Mouse (Mus musculus) stomach, postnatal 0 days (tissue): ENCODE data around the gene Tpm1. TPM values are rescaled to one million over a fixed set of nuclear protein-coding genes. Genes with fewer than 3 reads are reported as not detected.

Experiments used
- ATAC-seq: fragments of 200-750 bp; cut with Nextera tagmentation; 2 replicates; pipeline ENCODE4 v1.8.0; 2017; ENCODE audit not compliant: low FRiP score, low TSS enrichment
- DNase-seq: peaks from one replicate; pipeline ENCODE4 v3.0.0-alpha.2; 2016; ENCODE audit warnings: low spot score
- H3K27ac ChIP-seq: fragments of 300-500 bp; sonication (generic); replicated peaks from 2 replicates; pipeline ENCODE4 v1.5.1; 2014; ENCODE audit warnings: mild to moderate bottlenecking, control low read depth
- H3K27me3 ChIP-seq: fragments of 300-500 bp; sonication (generic); 2 replicates; pipeline ENCODE4 v1.6.1; 2014; ENCODE audit warnings: low read length; ENCODE audit not compliant: control insufficient read depth, insufficient read depth
- H3K36me3 ChIP-seq: fragments of 300-500 bp; sonication (generic); 2 replicates; pipeline ENCODE4 v1.6.1; 2014; ENCODE audit warnings: low read length, mixed read lengths; ENCODE audit not compliant: control insufficient read depth, insufficient read depth
- H3K4me1 ChIP-seq: fragments of 300-500 bp; sonication (generic); replicated peaks from 2 replicates; pipeline ENCODE4 v1.6.1; 2014; ENCODE audit warnings: antibody characterized with exemption; ENCODE audit not compliant: control insufficient read depth, insufficient read depth
- H3K4me2 ChIP-seq: fragments of 300-500 bp; sonication (generic); replicated peaks from 2 replicates; pipeline ENCODE4 v1.6.1; 2014; ENCODE audit warnings: low read depth, mild to moderate bottlenecking, control low read depth, moderate library complexity
- H3K4me3 ChIP-seq: fragments of 300-500 bp; sonication (generic); 2 replicates; pipeline ENCODE4 v1.5.1; 2014; ENCODE audit warnings: low read depth, low read length, control low read depth
- H3K9ac ChIP-seq: fragments of 300-500 bp; sonication (generic); 2 replicates; pipeline ENCODE4 v1.6.1; 2014; ENCODE audit warnings: mild to moderate bottlenecking, low read length, control low read depth, mixed read lengths
- H3K9me3 ChIP-seq: fragments of 300-500 bp; sonication (generic); 2 replicates; pipeline ENCODE4 v1.6.1; 2016; ENCODE audit warnings: low read length; ENCODE audit not compliant: control insufficient read depth
- CTCF ChIP-seq: IDR thresholded peaks from 2 replicates; pipeline ENCODE4 v1.5.1; 2016; ENCODE audit warnings: antibody characterized with exemption, low read depth, mild to moderate bottlenecking, moderate library complexity
- EP300 ChIP-seq: optimal IDR thresholded peaks from 2 replicates; pipeline ENCODE3; 2016; ENCODE audit warnings: antibody characterized with exemption
- WGBS: fragments of 180-500 bp; shearing (Covaris S2); extraction: QIAGEN DNeasy Blood & Tissue Kit; methylation state at CpG from one replicate; pipeline ENCODE4 v1.1.7; 2014; 5-methylcytosine and 5-hydroxymethylcytosine counted together
- polyA plus RNA-seq: library from polyadenylated mRNA; unstranded; fragments of >200 nt; fragmentation: Nextera tagmentation; extraction: Ambion mirVana; gene quantifications from 2 replicates; pipeline ENCODE4 v1.2.1, GENCODE M21; 2015

Gene Tpm1
- 1,738 and 2,538 TPM in 2 replicates for polyA plus RNA-seq

DNA sequence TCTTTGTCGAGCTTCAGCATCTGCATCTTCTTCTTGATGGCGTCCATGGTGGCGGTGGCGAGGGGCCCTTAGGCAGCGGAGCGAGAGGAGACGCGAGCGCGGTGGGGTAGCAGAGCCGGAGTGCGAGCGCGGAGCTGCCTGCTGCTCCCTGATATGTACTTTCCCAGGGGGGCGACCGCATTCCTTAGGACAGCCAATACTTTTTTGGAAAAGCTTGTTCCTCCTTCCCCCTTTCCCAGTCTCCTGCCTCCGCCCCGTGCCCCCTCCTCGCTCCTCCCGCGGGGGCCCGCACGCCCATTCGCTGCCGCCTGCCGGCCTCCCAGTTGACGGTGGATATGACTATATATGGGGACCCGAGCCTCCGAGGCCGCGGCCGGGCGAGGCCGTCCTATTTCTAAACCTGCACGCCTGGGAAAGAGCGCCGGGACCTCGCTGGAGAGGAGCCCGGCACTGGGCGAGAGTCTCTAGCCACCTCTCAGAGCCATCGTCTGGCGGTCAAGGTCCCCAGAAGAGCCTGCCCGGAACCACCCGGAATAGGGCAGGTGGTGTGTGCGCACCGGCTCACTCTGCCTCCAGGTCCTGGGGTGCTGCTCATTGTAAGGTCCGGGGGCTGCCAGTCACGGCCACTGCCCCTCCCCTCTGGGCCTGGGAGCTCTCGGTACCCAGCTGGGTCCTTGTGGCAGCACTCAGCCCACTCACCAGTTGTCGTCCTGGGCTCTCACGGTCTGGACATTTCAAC, at the start of gene Tpm1:
Gene Tpm1 (minus strand): TSS at position 321 of the 739 bp plus-strand sequence.
- ATAC-seq (peak; percentile 77), DNase-seq (peak; percentile 86)
- 1% methylated on average over 51 of the region's 51 CpGs for WGBS
- peak within 1 kb of the TSS; percentile 93 for H3K9ac ChIP-seq
- no peaks in the 10 kb centered on the region for H3K4me1 ChIP-seq
- peak; percentile 43 for TF ChIP-seq CTCF
- TF ChIP-seq EP300 = no peak
- H3K27me3 ChIP-seq = no peaks in the 10 kb centered on the region
- H3K9me3 ChIP-seq = no peaks in the 10 kb centered on the region
- H3K27ac ChIP-seq = peak within 1 kb of the TSS; percentile 96
- H3K4me3 ChIP-seq = peak within 1 kb of the TSS; percentile 86
- H3K4me2 ChIP-seq = peak within 1 kb of the TSS; percentile 69
- H3K36me3 ChIP-seq = no peaks in the 10 kb centered on the region

GRCm38 (mm10) chr9:67094371-67094770, 45.2 kb upstream of the Tpm1 start:
- Histone ChIP-seq H3K36me3 (no peaks in the 10 kb centered on the region), H3K9me3 (no peaks in the 10 kb centered on the region), H3K27me3 (no peaks in the 10 kb centered on the region), H3K4me2 (no peak overlapping the region), H3K4me3 (no peak overlapping the region), H3K27ac (no peak overlapping the region), H3K4me1 (no peaks in the 10 kb centered on the region), H3K9ac (no peak overlapping the region)
- no peak for ATAC-seq
- no peak for DNase-seq
- 0 out of 2 replicates have a peak, but pooled peaks have one; percentile 33 for TF ChIP-seq CTCF
- TF ChIP-seq EP300 = no peak
- 88% methylated on average over 2 of the region's 2 CpGs for WGBS

DNA sequence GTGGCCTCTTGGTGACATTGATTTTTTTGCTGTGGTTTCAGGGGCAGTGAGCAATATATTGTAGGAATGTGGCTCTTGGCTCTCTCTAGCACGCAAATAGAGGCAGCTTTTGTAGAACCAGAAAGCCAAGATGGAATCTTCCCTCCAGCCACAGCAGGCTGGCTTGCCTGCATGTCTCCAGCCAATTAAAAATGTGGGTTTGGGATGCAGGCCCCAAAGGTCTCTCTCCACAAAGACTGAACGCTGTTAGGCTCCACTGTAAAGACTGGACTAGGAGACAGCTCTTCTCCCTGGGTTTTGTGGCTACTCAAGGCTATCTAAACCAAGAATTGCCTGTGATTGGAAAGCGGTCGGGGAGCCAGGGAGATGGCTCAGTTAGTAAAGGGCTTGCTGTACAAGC, 43.0 kb upstream of the Tpm1 start:
- no peak overlapping the region for H3K4me3 ChIP-seq
- H3K27me3 ChIP-seq = no peaks in the 10 kb centered on the region
- ATAC-seq = no peak
- no peak overlapping the region for H3K9ac ChIP-seq
- no peak overlapping the region for H3K27ac ChIP-seq
- H3K9me3 ChIP-seq = no peaks in the 10 kb centered on the region
- H3K4me2 ChIP-seq = no peak overlapping the region
- no peaks in the 10 kb centered on the region for H3K4me1 ChIP-seq
- DNase-seq = no peak
- no peak for TF ChIP-seq CTCF
- no peaks in the 10 kb centered on the region for H3K36me3 ChIP-seq
- 76% methylated on average over 4 of the region's 4 CpGs for whole genome bisulfite sequencing

GRCm38 (mm10) chr9:67091598-67091997, 42.4 kb upstream of the Tpm1 start:
- Histone ChIP-seq H3K4me1 (no peaks in the 10 kb centered on the region), H3K4me2 (no peak overlapping the region)
- ATAC-seq = no peak

DNA sequence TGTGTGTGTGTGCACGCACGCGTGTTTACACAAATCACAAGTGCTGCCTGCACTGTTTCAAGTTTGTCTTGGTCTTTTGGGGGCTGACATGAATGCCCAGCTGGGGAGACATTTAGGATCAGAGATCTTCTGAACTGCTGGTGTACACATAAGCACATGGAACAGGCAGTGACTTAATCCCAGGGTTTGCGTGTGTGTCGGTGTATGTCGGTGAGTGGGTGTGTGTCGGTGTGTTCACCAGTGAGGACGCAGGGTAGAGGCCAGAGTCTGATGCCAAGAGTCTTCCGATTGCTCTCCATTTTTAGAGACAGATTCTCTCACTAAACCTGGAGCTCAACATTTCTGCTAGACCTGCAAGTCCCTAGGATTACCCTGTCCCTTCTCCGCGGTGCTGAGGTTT, 41.9 kb upstream of the Tpm1 start:
- no peak overlapping the region for H3K4me3 ChIP-seq
- H3K36me3 ChIP-seq = no peaks in the 10 kb centered on the region
- H3K27me3 ChIP-seq = no peaks in the 10 kb centered on the region
- H3K9me3 ChIP-seq = no peaks in the 10 kb centered on the region
- peak overlapping the region; percentile 75 for H3K27ac ChIP-seq
- no peak overlapping the region for H3K4me2 ChIP-seq
- H3K9ac ChIP-seq = no peak overlapping the region
- 60% methylated on average over 11 of the region's 11 CpGs for WGBS
- no peak for TF ChIP-seq EP300
- no peak for TF ChIP-seq CTCF
- no peaks in the 10 kb centered on the region for H3K4me1 ChIP-seq
- ATAC-seq = peak; percentile 47
- DNase-seq = peak; percentile 24

More at GRCm38 (mm10) chr9:67091598-67091997, 42.4 kb upstream of the Tpm1 start:
- H3K27ac ChIP-seq = peak overlapping the region; percentile 75; the same call in 1 of the 2 replicates
- no peak for TF ChIP-seq EP300
- no peak for TF ChIP-seq CTCF
- H3K27me3 ChIP-seq = no peaks in the 10 kb centered on the region
- 49% methylated on average over 7 of the region's 7 CpGs for WGBS
- H3K4me3 ChIP-seq = no peak overlapping the region
- H3K9me3 ChIP-seq = no peaks in the 10 kb centered on the region
- no peak overlapping the region for H3K9ac ChIP-seq
- H3K36me3 ChIP-seq = no peaks in the 10 kb centered on the region
- no peak for DNase-seq

DNA sequence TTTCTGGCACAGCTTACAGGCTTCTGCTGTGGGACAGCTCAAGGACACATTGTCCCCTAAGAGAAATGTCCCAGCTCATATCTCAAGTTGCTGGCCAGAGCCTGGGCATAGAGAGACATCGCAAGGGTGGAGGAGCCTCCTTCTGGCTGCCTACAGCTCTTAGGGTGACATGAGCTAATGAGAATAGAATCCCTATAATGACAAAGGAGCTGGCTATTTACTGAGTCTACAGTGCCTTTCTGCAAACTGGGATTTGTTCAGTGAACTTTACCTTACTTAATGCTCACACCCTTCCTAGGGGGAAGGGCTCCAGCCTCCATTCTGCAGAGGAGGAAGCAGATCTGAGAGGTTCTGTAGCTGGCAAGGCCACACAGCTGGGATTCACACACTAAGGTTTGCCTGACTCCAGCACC, 41.4 kb upstream of the Tpm1 start:
- WGBS = 75% methylated on average over 1 of the region's 1 CpGs
- peak; percentile 73 for DNase-seq
- H3K4me3 ChIP-seq = no peak overlapping the region
- no peaks in the 10 kb centered on the region for H3K36me3 ChIP-seq
- no peaks in the 10 kb centered on the region for H3K27me3 ChIP-seq
- H3K9me3 ChIP-seq = no peaks in the 10 kb centered on the region
- H3K27ac ChIP-seq = peak overlapping the region; percentile 75
- TF ChIP-seq CTCF = no peak
- TF ChIP-seq EP300 = no peak
- peak; percentile 93 for ATAC-seq
- H3K4me2 ChIP-seq = no peak overlapping the region
- no peaks in the 10 kb centered on the region for H3K4me1 ChIP-seq
- H3K9ac ChIP-seq = no peak overlapping the region
